Mouse (Mus musculus): ENCODE measurements around the gene Arhgdig. TPM values are rescaled to one million over a fixed set of nuclear protein-coding genes. Genes with fewer than 3 reads are reported as not detected.

Gene Arhgdig
- total and polyA plus RNA-seq, 3 experiments: 76.3 to 97.0 TPM; not detected in 1

GRCm38 (mm10) chr17:26235077-26235815 lies 27.7 kb upstream of the Arhgdig start:
- Histone ChIP-seq H3K9ac (ENCODE audit: control insufficient read depth, low read depth, low read length, poor library complexity, severe bottlenecking) (peak overlapping the region; percentile 47), H3K4me3 (ENCODE audit: control insufficient read depth in 1 of 2, insufficient read depth in 1 of 2, low read depth in 2 of 2, low read length in 2 of 2) (peak overlapping the region; percentile 39 to 76), H3K27ac (ENCODE audit: control insufficient read depth, low read depth, low read length) (peak overlapping the region; percentile 64), H3K79me2 (ENCODE audit: control insufficient read depth, insufficient read depth, low read length, poor library complexity) (no peaks in the 10 kb centered on the region), H3K27me3 (ENCODE audit: control insufficient read depth in 1 of 2, insufficient read depth in 2 of 2, low read length in 2 of 2) (no peaks in the 10 kb centered on the region), H3K36me3 (ENCODE audit: control insufficient read depth in 1 of 2, insufficient read depth in 2 of 2, low read length in 2 of 2) (peaks cover 0 to 22% of the 10 kb centered on the region in 2 experiments; a peak in 2 of 4 replicates), H3K4me1 (ENCODE audit: control insufficient read depth in 1 of 2, insufficient read depth in 2 of 2, low read length in 2 of 2) (peaks cover 13 to 32% of the 10 kb centered on the region in 2 experiments), H3K9me3 (replicated peaks; ENCODE audit: insufficient read depth, low read length) (no peaks in the 10 kb centered on the region)
- peak; percentile 72 for DNase-seq (ENCODE audit: low read depth, low spot score)
- 0 out of 2 replicates have a peak, but pooled peaks have one; percentile 38 for TF ChIP-seq MYC (IDR thresholded peaks at IDR 0.05; ENCODE audit: low read depth, low read length)
- TF ChIP-seq SIN3A (IDR thresholded peaks at IDR 0.05; ENCODE audit: low read length): peak; percentile 39; the same call in 1 of the 2 replicates
- no peak for TF ChIP-seq ZKSCAN1 (IDR thresholded peaks at IDR 0.05; ENCODE audit: low read depth, low read length)
- 0 out of 4 replicates have a peak, but pooled peaks of 1 of the 2 experiments have one; percentile 5 for TF ChIP-seq EP300 (IDR thresholded peaks at IDR 0.05; ENCODE audit: low read depth in 1 of 2, low read length in 2 of 2)
- 0 out of 2 replicates have a peak, but pooled peaks have one; percentile 18 for TF ChIP-seq ZNF384 (IDR thresholded peaks at IDR 0.05; ENCODE audit: low read depth, low read length)
- TF ChIP-seq ZMIZ1 (IDR thresholded peaks at IDR 0.05; ENCODE audit: low read depth, low read length): no peak
- peak; percentile 12; the same call in 1 of the 2 replicates for TF ChIP-seq HCFC1 (IDR thresholded peaks at IDR 0.05; ENCODE audit: low read depth, low read length)
- peak; percentile 25; the same call in 1 of the 2 replicates for TF ChIP-seq MXI1 (IDR thresholded peaks at IDR 0.05; ENCODE audit: low read depth, low read length)
- TF ChIP-seq GATA1 (IDR thresholded peaks at IDR 0.05; ENCODE audit: low read depth, low read length): peak; percentile 40; the same call in 1 of the 2 replicates

DNA sequence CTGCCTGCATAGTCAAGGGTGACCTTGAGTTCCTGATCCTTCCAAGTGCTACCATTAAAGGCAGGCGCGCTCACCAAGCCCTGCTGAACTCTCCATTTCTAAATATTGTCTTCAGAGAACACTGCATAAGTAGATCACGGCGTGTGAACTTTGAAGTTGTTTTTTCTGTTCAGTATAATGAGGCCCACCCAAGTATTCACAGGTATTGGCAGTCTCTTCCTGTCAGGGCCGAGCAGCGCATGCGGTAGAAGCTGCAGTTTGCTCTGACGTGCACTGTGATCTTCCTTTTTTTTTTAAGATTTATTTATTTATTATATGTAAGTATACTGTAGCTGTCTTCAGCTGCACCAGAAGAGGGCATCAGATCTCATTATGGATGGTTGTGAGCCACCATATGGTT lies 26.8 kb upstream of the Arhgdig start:
- H3K9me3 ChIP-seq (replicated peaks; ENCODE audit: insufficient read depth, low read length): no peaks in the 10 kb centered on the region
- H3K27me3 ChIP-seq (ENCODE audit: control insufficient read depth in 1 of 2, insufficient read depth in 2 of 2, low read length in 2 of 2): no peaks in the 10 kb centered on the region
- no peaks in the 10 kb centered on the region for H3K79me2 ChIP-seq (ENCODE audit: control insufficient read depth, insufficient read depth, low read length, poor library complexity)
- peaks cover 8 to 27% of the 10 kb centered on the region in 2 experiments for H3K4me1 ChIP-seq (ENCODE audit: control insufficient read depth in 1 of 2, insufficient read depth in 2 of 2, low read length in 2 of 2)
- H3K4me3 ChIP-seq (ENCODE audit: control insufficient read depth in 1 of 2, insufficient read depth in 1 of 2, low read depth in 2 of 2, low read length in 2 of 2): no peak overlapping the region
- DNase-seq (ENCODE audit: low read depth, low spot score): no peak
- H3K9ac ChIP-seq (ENCODE audit: control insufficient read depth, low read depth, low read length, poor library complexity, severe bottlenecking): no peak overlapping the region
- no peak overlapping the region for H3K27ac ChIP-seq (ENCODE audit: control insufficient read depth, low read depth, low read length)
- H3K36me3 ChIP-seq (ENCODE audit: control insufficient read depth in 1 of 2, insufficient read depth in 2 of 2, low read length in 2 of 2): peaks cover 0 to 16% of the 10 kb centered on the region in 2 experiments; a peak in 2 of 4 replicates
- TF ChIP-seq ELF1 (IDR thresholded peaks at IDR 0.05; ENCODE audit: low read depth, low read length): no peak
- no peak for TF ChIP-seq POLR2AphosphoS2 (IDR thresholded peaks at IDR 0.05; ENCODE audit: low read length)
- TF ChIP-seq CHD1 (IDR thresholded peaks at IDR 0.05; ENCODE audit: low read depth, low read length): no peak
- TF ChIP-seq RAD21 (IDR thresholded peaks at IDR 0.05; ENCODE audit: low read depth, low read length): no peak
- no peak for TF ChIP-seq MXI1 (IDR thresholded peaks at IDR 0.05; ENCODE audit: low read depth, low read length)
- TF ChIP-seq ZC3H11A (IDR thresholded peaks at IDR 0.05; ENCODE audit: low read depth, low read length): no peak
- no peak for TF ChIP-seq UBTF (IDR thresholded peaks at IDR 0.05; ENCODE audit: borderline replicate concordance, insufficient read depth, low read depth, low read length)
- no peak for TF ChIP-seq TAL1 (IDR thresholded peaks at IDR 0.05; ENCODE audit: low read length)
- no peak for TF ChIP-seq MYC (IDR thresholded peaks at IDR 0.05; ENCODE audit: low read depth, low read length)
- TF ChIP-seq ZNF384 (IDR thresholded peaks at IDR 0.05; ENCODE audit: low read depth, low read length): peak; percentile 39; the same call in 1 of the 2 replicates
- TF ChIP-seq JUND (IDR thresholded peaks at IDR 0.05; ENCODE audit: low read depth, low read length): no peak
- TF ChIP-seq ZKSCAN1 (IDR thresholded peaks at IDR 0.05; ENCODE audit: low read depth, low read length): no peak
- TF ChIP-seq KAT2A (conservative IDR thresholded peaks at IDR 0.05; ENCODE audit: low read depth, low read length): no peak
- no peak for TF ChIP-seq NELFE (IDR thresholded peaks at IDR 0.05; ENCODE audit: low read depth, low read length)
- TF ChIP-seq ETS1 (IDR thresholded peaks at IDR 0.05; ENCODE audit: low read depth, low read length): no peak
- no peak for TF ChIP-seq USF2 (IDR thresholded peaks at IDR 0.05; ENCODE audit: borderline replicate concordance in 1 of 2, insufficient read depth in 1 of 2, low read depth in 1 of 2, low read length in 2 of 2)
- no peak for TF ChIP-seq BHLHE40 (IDR thresholded peaks at IDR 0.05; ENCODE audit: borderline replicate concordance, low read depth, low read length)
- TF ChIP-seq RCOR1 (IDR thresholded peaks at IDR 0.05; ENCODE audit: low read depth, low read length): no peak
- no peak for TF ChIP-seq ZMIZ1 (IDR thresholded peaks at IDR 0.05; ENCODE audit: low read depth, low read length)
- TF ChIP-seq MAZ (IDR thresholded peaks at IDR 0.05; ENCODE audit: low read depth, low read length): no peak
- no peak for TF ChIP-seq HCFC1 (IDR thresholded peaks at IDR 0.05; ENCODE audit: low read depth, low read length)
- TF ChIP-seq E2F4 (IDR thresholded peaks at IDR 0.05; ENCODE audit: borderline replicate concordance, low read depth, low read length): no peak
- TF ChIP-seq MYB (IDR thresholded peaks at IDR 0.05; ENCODE audit: low read depth, low read length): no peak
- TF ChIP-seq POLR2A (IDR thresholded peaks at IDR 0.05; ENCODE audit: control insufficient read depth in 1 of 2, insufficient read depth in 1 of 2, low read depth in 1 of 2, low read length in 2 of 2, poor library complexity in 1 of 2): no peak
- no peak for TF ChIP-seq EP300 (IDR thresholded peaks at IDR 0.05; ENCODE audit: low read depth in 1 of 2, low read length in 2 of 2)
- no peak for TF ChIP-seq CHD2 (IDR thresholded peaks at IDR 0.05; ENCODE audit: low read length)
- no peak for TF ChIP-seq GABPA (IDR thresholded peaks at IDR 0.05; ENCODE audit: low read depth, low read length)
